Mouse (Mus musculus) thymus, adult 18-20 months (tissue): ENCODE measurements around the gene Gjb1.
"Not testable (repeated sequence)": the region's sequence is repeated elsewhere in the genome, so short reads cannot be mapped to it uniquely, and the experiment has no call there.

Experiments used
- DNase-seq, 2 experiments: peaks; one replicate each; pipeline ENCODE4 v3.0.0; 2022; ENCODE audit warnings: mixed read lengths in 2 of 2

Gjb1 gene

GRCm38 (mm10) chrX:101376190-101376968 lies at the start of gene Gjb1:
TSS of gene Gjb1 (plus strand) at chrX:101376378.
- DNase-seq, result no peak

- peak in 1 of 2 experiments; percentile 9 for DNase-seq
These were observed 46.7 kb upstream of the Gjb1 start for GRCm38 (mm10) chrX:101329372-101330028.

- peak in 1 of 2 experiments; percentile 5 for DNase-seq
These were observed 44.2 kb upstream of the Gjb1 start for GRCm38 (mm10) chrX:101332031-101332374.

- peak; percentile 67 to 85 for DNase-seq
These were observed 43.6 kb upstream of the Gjb1 start for GRCm38 (mm10) chrX:101332375-101333211.

- DNase-seq, result no peak
These were observed 41.6 kb upstream of the Gjb1 start for GRCm38 (mm10) chrX:101334606-101335005.

GRCm38 (mm10) chrX:101338666-101339065 lies 37.5 kb upstream of the Gjb1 start:
- no peak for DNase-seq

- not testable (repeated sequence) for DNase-seq
These were observed 33.3 kb upstream of the Gjb1 start for GRCm38 (mm10) chrX:101342837-101343236.

GRCm38 (mm10) chrX:101345456-101345855 lies 30.7 kb upstream of the Gjb1 start:
- DNase-seq, result no peak

- DNase-seq, result no peak
These were observed 29.7 kb upstream of the Gjb1 start for GRCm38 (mm10) chrX:101346475-101346874.

GRCm38 (mm10) chrX:101351188-101351587 lies 25.0 kb upstream of the Gjb1 start:
- no peak for DNase-seq

GRCm38 (mm10) chrX:101358902-101359301 lies 17.3 kb upstream of the Gjb1 start:
- not testable (repeated sequence) for DNase-seq

GRCm38 (mm10) chrX:101369001-101369400 lies 7.2 kb upstream of the Gjb1 start:
- DNase-seq, result no peak

GRCm38 (mm10) chrX:101370573-101370972 lies 5.6 kb upstream of the Gjb1 start:
- no peak for DNase-seq

GRCm38 (mm10) chrX:101372946-101373345 lies 3.2 kb upstream of the Gjb1 start:
- DNase-seq, result no peak

GRCm38 (mm10) chrX:101377076-101377475 lies 898 bp downstream of the Gjb1 start:
- no peak for DNase-seq

GRCm38 (mm10) chrX:101379744-101380143 lies 3.6 kb downstream of the Gjb1 start:
- DNase-seq, result no peak

GRCm38 (mm10) chrX:101383455-101383854 lies 7.3 kb downstream of the Gjb1 start:
- DNase-seq, result no peak

GRCm38 (mm10) chrX:101384439-101385137 lies 8.4 kb downstream of the Gjb1 start:
- no peak for DNase-seq

GRCm38 (mm10) chrX:101386222-101386621 lies 10.0 kb downstream of the Gjb1 start:
- DNase-seq, result no peak

GRCm38 (mm10) chrX:101388866-101389537 lies 12.8 kb downstream of the Gjb1 start:
- no peak for DNase-seq

- DNase-seq, result no peak
These were observed 18.2 kb downstream of the Gjb1 start for GRCm38 (mm10) chrX:101394341-101394740.

GRCm38 (mm10) chrX:101396459-101396858 lies 20.3 kb downstream of the Gjb1 start:
- DNase-seq, result no peak
